Mouse (Mus musculus) cerebellum, adult 11 months (tissue): ENCODE data around the gene Scrn2.

ENCODE experiments used
- DNase-seq: peaks from one replicate; pipeline ENCODE4 v3.0.0; 2022

The Scrn2 gene

DNA sequence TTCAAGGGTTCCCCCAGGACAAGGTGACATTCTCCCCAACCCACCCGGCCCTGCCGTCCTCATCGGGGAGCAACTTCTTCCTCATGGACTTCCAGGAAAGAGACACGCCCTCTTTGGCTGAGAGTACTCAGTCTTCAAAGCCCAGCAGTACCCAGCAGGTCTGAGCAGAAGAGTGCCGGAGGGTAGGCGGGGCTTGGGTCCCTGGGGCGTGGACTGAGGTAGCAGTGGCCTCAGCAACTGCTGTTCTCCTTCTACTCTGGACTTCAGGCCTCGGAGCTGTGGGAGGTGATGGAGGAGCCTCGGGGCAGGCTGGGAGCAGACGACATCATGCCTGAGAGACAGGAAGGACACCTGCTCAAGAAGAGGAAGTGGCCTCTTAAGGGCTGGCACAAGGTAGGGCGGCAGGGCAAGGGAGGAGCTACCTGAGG, 22.5 kb downstream of the Scrn2 start:
- no peak for DNase-seq

DNA sequence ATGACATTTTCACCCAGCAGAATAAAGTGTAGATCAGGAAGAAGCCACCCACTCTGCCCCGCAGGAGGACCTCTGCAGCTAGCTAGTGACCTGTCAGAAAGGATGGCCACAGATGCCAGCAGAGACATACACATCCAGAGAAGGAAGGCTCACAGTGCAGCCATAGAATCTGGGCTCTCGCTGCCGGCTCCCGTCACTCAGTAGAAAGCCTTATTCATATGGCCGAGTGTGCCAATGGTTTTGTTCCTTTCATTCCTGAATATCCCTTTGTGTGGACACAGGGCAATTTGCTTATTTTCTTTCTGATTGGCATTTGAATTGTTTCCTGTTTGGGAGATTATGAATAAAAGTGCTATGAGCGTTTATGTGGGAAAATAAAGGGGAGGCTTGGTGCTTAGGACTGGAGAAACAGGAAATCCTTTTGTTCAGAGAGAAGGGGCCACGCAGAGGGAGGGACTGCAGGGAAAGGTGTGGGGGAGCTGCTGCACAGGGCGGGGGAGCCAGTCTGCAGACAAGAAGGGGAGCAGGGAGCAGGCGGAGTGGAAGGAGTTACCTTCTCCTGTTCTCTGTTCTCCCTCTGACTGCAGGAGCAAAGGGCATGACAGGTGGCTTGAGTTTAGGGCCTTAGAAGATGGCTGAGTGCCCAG, 33.7 kb downstream of the Scrn2 start:
- no peak for DNase-seq

DNA sequence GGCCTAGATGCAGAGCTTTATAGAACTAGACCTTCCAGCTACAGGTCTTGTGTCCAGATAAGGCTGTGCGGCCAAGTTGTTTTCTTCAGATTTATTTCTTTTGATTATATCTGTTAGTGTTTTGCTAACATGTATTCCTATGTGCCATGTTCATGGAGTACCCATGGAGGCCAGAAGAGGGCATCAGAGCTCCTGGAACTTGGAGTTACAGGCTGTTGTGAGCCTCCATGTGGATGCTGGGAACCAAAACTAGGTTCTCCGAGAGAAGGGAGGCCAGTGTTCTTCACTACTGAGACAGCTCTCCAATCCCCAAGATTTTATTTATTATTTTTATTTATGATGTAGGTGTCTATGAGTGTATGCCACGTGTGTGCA, 34.2 kb downstream of the Scrn2 start:
- DNase-seq: no peak

DNA sequence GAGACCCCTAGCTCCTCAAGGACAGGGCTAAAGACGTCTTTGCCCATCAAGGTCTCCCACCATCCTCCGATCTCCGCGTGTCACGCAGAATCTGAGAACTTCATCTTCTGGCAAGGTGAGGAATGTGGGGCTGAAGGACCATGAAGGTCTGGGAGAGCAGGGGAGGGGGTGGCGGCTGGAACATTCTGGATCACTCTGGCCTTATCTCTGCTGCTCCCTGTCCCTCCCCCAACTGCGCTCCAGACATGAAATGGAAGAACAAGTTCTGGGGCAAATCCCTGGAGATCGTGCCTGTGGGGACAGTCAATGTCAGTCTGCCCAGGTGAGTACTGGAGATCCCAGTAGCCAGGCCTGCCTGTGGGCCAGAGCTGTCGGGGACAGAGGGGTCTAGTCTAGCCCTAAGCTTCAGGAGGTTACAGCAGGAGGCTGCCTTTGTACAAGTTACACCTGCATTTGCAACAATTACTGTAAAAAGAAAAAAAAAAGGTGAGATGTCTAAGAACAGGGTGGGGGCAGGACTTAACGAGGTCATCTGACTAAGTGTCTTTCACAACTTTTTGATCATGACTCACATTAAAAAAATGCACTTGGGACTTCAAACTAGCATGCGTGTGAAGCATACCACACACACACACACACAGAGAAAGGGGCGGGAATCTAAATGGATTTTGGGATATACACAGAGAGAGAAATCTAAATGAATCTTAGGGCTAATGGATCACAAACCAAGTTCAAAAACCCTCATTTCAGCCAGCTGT, 36.0 kb downstream of the Scrn2 start:
- DNase-seq: no peak

DNA sequence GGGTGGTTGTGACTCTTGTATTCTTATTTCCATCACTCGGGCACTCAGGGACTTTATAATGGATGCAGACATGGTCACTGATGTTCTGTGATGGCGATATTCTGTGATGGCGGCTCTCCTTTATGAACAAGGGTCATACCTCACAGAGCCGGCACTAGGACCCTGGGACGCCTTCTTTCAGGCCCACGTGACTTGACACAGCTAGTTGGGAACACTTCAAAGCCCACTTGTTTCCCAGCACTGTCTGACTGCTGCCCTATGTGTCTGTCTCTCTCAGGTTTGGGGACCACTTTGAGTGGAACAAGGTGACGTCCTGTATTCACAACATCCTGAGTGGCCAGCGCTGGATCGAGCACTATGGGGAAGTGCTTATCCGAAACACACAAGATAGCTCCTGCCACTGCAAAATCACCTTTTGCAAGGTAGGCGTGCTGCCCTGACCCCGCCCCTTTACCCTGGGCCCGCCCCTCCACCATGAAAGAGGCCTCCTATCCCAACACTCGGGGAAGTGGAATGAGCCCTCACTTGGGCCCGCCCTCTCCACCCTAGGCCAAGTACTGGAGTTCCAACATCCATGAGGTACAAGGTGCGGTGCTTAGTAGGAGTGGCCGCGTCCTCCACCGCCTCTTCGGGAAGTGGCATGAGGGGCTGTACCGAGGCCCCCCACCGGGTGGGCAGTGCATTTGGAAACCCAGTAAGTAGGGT, 37.1 kb downstream of the Scrn2 start:
- no peak for DNase-seq

DNA sequence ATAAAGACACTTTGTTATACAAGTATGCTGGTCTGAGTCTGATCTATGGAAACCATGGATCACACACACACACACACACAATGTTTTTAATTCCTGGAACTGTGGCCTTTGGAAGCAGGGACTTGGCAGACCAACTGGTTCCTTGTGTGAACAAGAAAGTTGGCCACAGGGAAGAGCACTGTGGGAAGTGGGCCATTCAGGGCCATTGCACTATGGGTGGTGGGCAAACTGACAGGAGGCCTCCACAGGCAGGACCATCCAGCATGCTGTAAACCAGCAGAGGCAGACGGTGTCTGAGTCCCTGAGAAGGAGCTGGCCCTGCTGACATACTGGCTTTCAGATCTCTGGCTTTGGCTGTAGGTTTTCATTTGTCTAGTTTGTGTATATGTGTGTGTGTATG, 39.6 kb downstream of the Scrn2 start:
- DNase-seq: no peak

DNA sequence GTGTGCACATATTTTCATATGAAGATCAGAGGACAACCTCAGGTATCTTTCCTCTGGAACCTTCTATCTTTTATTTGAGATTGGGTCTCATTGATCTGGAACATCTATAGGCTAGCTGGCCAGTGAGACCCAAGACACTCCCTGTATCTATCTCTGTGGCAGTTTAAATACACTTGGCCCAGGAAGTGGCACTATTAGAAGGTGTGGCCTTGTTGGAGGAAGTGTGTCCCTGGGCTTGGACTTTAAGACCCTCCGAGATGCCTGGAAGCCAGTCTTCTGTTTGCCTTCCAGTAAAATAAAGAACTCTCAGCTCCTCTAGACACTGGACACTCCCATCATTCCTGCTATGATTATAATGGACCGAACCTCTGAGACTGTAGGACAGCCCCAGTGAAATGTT, 40.0 kb downstream of the Scrn2 start:
- DNase-seq: no peak

DNA sequence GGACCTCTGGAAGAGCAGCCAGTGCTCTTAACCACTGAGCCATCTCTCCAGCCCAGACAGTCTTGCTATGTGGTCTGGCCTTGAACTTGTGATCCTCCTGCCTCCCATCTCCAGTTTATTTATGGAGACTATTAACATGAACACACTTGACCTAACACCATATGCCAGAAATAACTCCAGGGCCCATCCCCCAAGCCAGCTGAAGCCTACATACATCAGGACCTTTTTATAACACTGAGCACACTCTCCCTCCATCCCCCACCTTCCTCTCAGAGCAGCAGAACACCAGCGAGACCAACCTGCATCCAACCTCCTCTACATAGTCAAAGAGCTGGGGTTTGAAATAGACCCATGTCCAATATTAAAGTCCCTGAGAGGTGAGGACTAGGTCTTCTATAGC, 41.4 kb downstream of the Scrn2 start:
- DNase-seq: no peak

DNA sequence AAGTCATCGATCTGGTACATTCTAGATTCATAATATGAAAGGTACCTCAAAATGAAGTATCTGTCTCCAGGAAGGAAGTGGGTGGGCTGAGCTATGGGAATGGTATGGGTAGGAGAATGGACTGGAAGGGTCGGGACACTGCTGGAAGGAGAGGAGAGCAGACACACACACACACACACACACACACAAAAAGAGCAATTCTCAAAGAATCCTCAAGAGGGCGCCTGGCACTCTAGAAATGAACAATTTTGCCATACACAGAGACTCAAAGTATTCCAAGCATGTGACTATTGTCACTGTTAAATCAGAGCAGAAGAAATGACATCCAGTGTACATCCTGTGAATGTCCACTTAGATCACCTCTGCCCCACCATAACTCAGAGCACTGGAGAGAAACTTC, 42.8 kb downstream of the Scrn2 start:
- no peak for DNase-seq

DNA sequence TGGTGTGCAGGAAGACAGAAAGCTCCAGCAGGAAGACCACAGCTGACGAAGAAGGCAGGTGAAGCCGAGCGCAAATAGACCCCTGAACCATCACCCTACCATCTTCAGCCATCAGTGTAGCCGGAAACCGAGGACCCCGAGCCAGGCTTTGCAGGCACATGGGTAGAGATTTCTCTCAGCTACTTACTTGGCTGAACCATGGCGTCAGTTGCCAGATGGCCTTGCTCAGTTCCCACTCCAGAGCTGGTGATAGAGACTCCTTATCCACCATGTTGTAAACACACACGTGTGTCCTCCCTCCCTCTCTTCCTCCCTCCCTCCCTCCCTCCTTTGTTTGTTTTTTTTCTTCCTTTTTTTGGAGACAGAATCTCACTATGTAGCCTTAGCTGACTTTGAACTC, 44.5 kb downstream of the Scrn2 start:
- DNase-seq: no peak

DNA sequence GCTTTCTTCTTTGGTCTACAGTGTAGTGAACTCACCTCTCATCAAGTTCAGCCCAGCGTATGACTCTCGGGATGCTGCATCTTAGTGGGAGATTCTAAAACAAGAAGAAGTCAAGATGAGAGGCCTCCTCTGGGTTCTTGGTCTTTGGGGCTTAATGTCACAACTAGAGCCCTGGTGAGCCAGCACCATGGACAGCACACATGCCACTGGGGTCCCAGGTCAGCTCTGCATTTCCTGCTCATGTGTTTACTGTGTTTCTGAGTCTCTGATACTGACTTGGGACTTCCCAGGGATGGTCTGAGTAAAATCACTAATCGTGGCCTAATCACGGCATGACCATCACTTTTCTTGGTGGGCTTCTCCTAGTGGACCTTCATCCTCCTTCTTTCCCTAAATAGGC, 49.0 kb downstream of the Scrn2 start:
- DNase-seq: no peak

DNA sequence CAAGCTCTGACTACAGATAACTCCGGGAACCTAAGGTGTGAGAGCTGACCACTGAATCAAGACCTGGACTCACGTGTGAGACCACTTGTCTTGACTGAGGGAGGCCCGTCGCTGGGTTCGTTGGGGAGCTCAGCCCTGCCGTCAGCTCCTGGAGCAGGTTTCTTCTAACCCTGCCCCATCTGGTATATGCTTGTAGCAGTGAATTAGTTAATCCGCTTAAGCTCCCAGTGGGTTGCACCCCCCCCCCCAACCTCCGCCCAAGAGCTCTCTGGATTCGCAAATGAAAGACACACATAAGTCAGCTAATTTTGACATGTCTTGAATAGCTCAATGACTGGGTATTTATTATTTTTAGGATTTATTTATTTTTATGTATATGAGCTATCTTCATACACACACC, 50.6 kb downstream of the Scrn2 start:
- no peak for DNase-seq

DNA sequence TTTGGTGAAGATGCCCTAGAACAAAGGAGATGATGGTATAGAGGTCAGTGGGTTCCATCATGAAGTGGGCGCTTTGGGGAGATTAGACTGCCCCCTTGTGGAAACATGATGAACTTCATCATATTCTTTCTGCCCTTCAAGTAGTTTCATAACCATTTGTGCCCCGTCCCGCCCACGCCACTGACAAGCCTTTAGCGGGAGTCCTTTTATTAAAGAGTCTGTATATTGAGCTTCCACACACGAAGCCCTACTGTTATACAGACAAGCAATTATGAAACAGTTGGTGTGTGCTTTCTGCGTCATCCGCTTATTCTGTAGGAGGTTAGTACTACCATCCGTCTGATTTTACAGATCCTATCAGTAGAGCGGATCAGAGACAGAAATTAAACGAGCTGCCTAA, 53.2 kb downstream of the Scrn2 start:
- peak; percentile 48 for DNase-seq
